Mouse (Mus musculus) left cerebral cortex, postnatal 25 days (tissue): Measurements from ENCODE around the gene Rabif. TPM values are rescaled to one million over a fixed set of nuclear protein-coding genes. Genes with fewer than 3 reads are reported as not detected.

Experiments used
- DNase-seq, 2 experiments: peaks; one replicate each; pipeline ENCODE4 v3.0.0; 2022; ENCODE audit warnings: low spot score in 2 of 2, mixed read lengths in 1 of 2
- intact Hi-C: fragments of 180-260 bp; cut with DNase I; formaldehyde crosslinking; loops from one replicate; pipeline ENCODE4 v1.15.1; 2025
- total RNA-seq, 2 experiments: library from RNA; stranded (reverse); gene quantifications; 2 replicates each; pipeline ENCODE4 v1.2.3; 2021

The Rabif gene
- total RNA-seq, 2 experiments from 2014 or later, result 30.6 to 31.8 TPM

DNA sequence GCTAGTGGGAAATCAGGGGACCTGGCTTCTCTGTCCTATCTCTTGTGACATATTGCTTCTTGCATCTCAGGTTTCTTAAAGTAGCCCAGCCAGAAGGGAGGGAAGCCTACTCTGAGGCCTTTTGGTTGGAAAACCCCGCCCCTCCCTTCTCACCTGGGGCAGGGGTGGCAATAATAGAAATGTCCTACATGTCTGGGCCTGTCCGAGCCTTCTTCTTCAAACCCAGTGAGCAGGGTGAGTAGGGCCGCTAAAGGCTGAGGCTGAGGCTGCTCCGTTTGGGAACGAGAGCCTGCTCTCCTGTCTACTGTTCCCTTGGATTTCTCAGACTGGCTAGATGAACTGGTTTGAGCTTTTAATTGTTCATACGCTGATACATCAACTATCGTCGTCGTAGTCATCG lies 46.2 kb downstream of the Rabif start:
- DNase-seq, result no peak
- intact Hi-C loops, result no loop called here

DNA sequence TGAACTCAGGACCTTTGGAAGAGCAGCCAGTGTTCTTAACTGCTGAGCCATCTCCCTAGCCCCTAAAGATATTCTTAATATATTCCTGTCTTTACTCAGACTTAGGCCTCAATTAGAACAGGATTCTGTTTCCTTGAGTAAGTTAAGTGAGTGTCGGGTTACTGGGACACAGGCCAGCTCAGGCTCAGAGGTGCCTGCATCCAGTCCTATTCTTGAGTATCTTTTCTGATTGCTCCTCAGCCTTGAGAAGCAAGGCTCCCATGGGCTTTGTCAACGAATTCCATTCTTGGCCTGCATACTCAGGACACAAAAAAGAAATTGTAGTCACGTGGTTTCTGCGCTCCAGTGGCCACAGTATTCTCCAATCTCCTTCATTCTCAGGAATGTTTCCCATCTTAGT lies 53.8 kb downstream of the Rabif start:
- intact Hi-C loops, result no loop called here
- no peak for DNase-seq

DNA sequence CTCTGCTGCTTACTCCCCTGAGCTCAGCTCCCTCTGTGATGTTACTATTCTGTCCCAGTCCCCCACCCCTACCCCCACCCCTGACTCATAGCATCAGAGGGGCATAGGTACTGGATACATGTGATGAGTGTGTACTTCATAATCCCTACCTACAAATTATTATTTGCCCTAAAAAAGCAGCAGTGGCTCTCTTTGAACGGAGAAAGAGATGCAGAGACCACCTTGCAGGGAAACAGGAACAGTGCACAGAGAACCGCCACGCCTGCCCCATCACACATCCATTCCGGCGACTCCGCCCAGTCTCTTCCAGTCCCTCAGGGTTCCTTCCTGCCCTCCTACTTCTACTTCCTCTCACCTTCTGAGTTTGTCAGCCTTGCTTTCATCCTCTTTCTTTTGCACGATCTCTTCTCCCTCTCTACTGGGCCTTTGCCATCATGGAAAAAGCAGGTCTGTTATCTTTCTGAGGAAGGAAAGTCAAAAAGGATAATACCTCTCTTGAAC lies 55.2 kb downstream of the Rabif start, which contains the start of gene Mgat4e:
Gene Mgat4e (minus strand): TSS at position 51 of the 501 bp plus-strand sequence.
- intact Hi-C loops, result no loop called here
- DNase-seq, result no peak

DNA sequence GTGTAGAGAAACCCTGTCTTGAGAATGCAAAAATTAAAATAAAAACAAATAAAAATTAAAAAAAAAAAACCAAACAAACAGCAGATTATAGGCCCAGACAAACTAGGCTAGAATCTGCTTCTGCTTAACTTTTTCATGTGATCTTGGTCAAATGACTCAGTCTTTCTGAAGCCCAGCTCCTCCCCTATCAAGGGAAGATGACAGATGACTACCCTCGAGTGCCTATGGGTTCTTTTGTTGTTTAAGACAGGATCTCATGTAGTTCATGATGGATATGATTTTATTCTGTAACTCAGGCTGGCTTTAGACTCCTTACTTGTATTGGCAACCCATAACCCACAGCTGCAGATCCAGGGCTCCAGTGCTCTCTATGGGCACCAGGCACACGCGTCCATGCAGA lies 57.4 kb downstream of the Rabif start:
- no peak for DNase-seq

DNA sequence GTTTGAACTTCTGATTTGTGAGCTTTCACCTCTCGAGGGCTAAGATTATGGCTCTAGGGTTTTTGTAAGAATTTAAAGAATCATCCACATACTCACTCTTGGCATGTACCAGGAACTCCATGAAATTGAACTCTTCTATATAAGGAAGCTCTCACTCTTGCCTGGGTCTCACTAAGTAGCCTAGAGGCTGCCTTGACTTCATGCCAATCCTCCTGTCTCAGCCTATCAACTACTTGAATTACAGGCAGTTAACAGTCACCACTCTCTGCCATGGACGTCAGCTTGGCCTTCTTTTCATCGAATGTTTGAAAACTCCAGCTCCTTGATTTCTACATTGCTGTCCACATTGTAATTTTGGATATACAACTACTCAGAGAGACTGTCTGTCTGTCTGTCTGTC lies 57.9 kb downstream of the Rabif start:
- intact Hi-C loops, result no loop called here
- no peak for DNase-seq

More for the DNA sequence above, 57.4 kb downstream of the Rabif start:
- intact Hi-C loops, result no loop called here

DNA sequence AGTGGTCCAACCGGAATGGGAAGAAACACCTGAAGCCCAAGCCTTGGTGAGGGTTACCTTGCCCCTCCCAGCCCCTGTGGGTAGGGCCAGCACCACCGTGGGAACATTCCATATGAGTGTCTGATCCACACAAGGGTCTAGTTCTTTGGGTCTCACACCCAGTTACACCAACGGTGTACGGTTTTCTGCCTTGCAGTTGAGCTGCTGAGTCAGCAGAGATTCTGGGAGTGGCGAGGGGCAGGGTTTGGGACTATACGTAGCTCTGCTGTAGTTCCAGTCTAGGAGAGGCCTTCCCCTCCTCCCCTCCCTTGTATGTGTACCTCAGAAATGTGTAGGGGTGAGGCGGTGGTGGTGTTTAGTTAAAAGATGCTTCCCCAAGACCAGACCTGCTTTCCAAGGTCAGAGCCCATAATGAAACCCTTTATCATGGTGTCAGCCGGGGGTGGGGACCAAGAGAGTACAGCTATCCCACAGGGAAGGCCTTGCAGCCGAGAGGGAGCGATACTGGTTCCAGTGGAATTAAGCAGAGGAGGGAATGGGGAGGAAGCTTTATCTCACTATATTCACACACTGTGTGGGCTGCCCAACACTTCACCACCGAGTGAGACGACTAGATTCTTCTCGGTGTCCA lies 60.9 kb downstream of the Rabif start:
- intact Hi-C loops, result no loop called here
- DNase-seq, result no peak

DNA sequence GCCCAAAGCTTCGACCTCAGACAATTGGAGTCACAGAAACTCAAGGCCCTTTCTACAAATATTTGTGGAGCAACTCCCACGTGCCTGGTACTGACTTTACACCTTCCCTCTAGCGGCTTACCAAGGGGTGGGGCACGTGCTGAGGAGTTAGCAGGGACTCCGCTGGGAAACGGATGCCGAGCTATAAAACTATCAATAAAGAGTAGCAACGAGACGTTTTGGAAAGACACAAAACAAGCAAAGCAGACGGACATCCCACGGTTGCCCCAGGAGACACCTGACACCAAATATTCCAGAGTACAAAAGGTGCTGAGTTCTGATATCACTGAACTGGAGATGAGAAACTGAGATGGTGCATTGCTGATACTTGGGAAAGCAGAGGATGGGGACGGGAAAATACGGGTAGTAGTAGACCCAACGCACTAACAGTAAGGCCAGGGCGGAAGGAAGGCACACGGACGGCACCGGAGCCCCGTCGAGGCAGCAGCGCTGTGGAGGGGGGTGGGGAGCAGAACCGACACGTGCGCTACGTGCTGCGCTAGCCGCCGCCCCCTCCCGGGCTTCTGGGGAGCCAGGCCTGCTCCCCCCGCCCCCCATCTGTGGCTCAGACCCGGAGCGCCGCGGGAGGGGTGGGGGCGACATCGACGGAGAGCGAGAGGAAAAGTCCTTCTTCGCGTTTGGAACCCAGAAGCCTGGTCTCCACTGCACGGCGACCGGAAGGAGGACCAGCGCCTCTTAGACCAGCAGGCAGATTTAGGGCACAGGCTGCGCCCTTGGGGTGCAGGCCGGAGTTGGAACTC lies 61.6 kb downstream of the Rabif start:
- intact Hi-C loops, result no loop called here
- peak; percentile 58 to 59 for DNase-seq

DNA sequence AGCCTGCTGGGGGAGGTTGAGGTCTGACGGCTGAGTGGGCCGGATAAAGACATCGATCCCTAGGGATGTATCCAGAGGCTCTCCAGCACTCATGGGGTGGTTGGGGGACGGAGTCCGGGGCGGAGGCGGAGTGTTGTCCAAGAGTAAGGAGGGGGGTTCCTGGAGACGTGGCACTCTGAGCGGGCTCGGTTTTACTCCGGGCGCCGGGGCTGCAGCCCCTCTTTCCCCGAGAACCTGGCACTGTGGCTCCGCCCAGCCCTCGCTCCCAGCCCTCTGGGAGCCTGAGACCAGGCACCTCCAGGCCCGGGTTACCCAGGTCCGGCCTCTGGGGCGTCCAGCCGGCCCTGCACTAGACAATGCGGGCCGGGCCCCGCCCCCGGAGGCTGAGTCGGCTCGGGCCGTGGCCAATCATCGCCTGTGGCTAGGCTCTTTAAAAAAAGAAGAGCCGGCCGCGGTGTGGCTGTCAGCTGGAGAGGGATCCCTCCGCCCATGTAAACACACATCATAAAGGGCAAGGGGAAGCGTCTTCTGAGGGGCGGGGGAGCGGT lies 62.3 kb downstream of the Rabif start:
- DNase-seq, result peak; percentile 96 to 97
- intact Hi-C loops, result no loop called here

Other genes starting within 250 kb of the Rabif start
- gene Myog, start 204.7 kb upstream of the Rabif start, total RNA-seq, result not detected
- 10 to 100 TPM; 43.3 to 49.4 TPM for gene Ppfia4, start 161.7 kb upstream of the Rabif start, total RNA-seq
- 10 to 100 TPM; 67.2 to 72.9 TPM for gene Tmem183a, start 132.7 kb upstream of the Rabif start, total RNA-seq
- gene 4933406M09Rik, start 108.7 kb upstream of the Rabif start, total RNA-seq, result not detected
- 10 to 100 TPM; 15.8 to 16.6 TPM for gene Cyb5r1, start 89.1 kb upstream of the Rabif start, total RNA-seq
- 10 to 100 TPM; 62.3 to 63.5 TPM for gene Adipor1, start 79.3 kb upstream of the Rabif start, total RNA-seq
- gene Klhl12, start 39.1 kb upstream of the Rabif start, total RNA-seq, result 10 to 100 TPM; 37.1 to 37.7 TPM
- gene Mgat4e, start 55.0 kb downstream of the Rabif start, total RNA-seq, result not detected
- gene Kdm5b, start 65.5 kb downstream of the Rabif start, total RNA-seq, result 10 to 100 TPM; 64.2 to 65.5 TPM
- 10 to 100 TPM; 42.8 to 49.3 TPM for gene Syt2, start 152.0 kb downstream of the Rabif start, total RNA-seq